Mouse (Mus musculus) embryonic stem cell, embryonic (primary cell): ENCODE measurements around the gene Kcng4.

Experiments used
- CTCF ChIA-PET, 4 experiments: fragments of 300-600 bp in 2 of 4; fragments of 350-600 bp in 2 of 4; sonication (Branson Sonifier 250); formaldehyde crosslinking; loops; one replicate each; lab custom pipeline; 2022; ENCODE audit warnings: inconsistent platforms in 2 of 4; lab: Charles Lee
- POLR2A ChIA-PET, 4 experiments: fragments of 300-600 bp in 2 of 4; fragments of 350-600 bp in 2 of 4; sonication (Branson Sonifier 250); formaldehyde crosslinking; loops; one replicate each; lab custom pipeline; 2022; ENCODE audit warnings: antibody characterized with exemption in 4 of 4, inconsistent platforms in 1 of 4; lab: Charles Lee

The Kcng4 gene

DNA sequence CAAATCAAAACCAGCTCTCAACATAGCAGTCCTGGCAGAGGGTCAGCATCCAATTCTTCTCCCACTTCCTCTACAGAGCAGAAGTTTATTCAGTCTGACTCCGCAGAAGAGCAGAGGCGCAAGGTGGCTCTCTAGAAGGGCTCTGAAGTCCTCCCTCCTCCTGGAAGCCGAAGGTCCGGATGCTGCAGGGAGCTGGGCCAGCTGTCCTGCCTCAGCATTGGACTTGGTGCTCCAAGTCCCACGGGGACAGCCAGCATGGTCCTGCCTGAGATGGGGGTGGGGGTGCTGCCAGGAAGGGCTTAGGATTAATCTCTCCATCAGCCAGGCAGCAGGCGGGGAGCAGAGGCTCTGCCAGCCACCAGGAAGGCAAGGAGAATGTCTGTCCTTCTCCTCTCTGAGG lies at the start of gene Kcng4:
Gene Kcng4 (minus strand): TSS at position 303 of the 400 bp plus-strand sequence.
- ChIA-PET POLR2A (interaction anchor here in 3 of 4 experiments (0.6 to 1.8 kb wide), 5 partner anchors 9 to 984 kb away, joined by 3 to 17 read pairs (median 4); no protein-coding TSS in a partner anchor), CTCF (interaction anchor here (0.6 to 2.1 kb wide), 9 partner anchors 21 to 275 kb away, joined by 3 to 11 read pairs (median 4); no protein-coding TSS in a partner anchor)

DNA sequence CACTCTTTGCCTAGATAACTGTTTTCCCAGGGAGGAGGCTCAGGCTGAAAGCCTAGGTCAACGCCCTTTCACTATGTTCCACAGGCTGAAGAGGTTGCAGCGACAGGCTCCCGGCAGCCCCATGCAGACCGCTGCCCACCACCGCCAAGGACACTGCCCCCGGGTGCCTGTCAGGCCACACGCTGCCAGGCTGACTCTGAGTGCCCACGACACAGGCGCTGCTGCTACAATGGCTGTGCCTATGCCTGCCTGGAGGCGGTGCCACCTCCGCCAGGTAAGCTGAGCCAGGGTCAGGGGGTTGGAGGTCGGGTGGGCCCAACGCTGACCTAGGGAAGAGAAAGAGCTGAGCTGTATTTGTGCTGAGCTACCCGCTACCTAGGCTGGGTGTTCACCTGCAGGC lies 43.7 kb upstream of the Kcng4 start:
- ChIA-PET CTCF (interaction anchor here (0.5 to 3.7 kb wide), 29 partner anchors 9 to 284 kb away, joined by 3 to 85 read pairs (median 6); partner anchors contain the start of genes Tldc1 (in 2 of the 4), Klhl36 (in 1 of the 4), Mlycd (in 1 of the 4) and Taf1c (in 1 of the 4)), POLR2A (interaction anchor here in 1 of 4 experiments (1.1 kb wide), 1 partner anchor 64 kb away, joined by 3 read pairs; no protein-coding TSS in a partner anchor)

DNA sequence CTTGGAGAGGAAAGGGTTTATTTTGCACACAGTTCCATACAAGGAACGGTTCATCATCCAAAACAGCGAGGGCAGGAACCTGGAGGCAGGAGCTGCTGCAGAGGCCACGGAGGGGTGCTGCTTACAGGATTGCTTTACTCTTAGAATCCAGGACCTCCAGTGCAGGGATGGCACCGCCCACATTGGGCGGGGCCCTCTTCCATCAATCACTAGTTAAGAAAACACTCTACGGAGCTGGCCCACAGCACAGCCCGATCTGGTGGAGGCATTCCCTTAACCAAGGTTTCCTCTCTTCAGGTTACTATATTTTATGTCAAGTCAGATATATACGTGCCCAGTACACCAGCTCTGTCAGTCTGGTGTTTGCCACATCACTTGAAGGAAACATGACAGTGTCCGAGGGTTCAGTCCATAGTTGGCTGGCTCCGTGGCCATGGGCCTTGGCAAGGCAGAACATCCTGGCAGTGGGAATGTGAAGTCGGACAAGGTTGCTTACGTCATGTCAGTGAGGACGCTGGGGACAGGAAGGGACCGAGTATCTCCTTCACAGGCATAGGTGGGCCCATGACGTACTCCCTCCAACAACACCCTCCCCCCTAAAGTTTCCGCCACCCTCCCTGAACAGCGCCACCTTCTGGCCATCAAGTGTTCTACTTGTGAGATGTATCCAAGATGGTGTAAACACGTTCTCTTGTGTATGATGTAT lies 42.8 kb upstream of the Kcng4 start:
- CTCF ChIA-PET = interaction anchor here (0.5 to 3.7 kb wide), 47 partner anchors 8 to 496 kb away, joined by 3 to 85 read pairs (median 4); partner anchors contain the start of genes Atp2c2 (in 2 of the 4), Taf1c (in 2 of the 4), Tldc1 (in 2 of the 4) and Klhl36 (in 1 of the 4)
- POLR2A ChIA-PET = interaction anchor here in 2 of 4 experiments (0.6 to 0.7 kb wide), 3 partner anchors 86 to 119 kb away, joined by 3 read pairs; no protein-coding TSS in a partner anchor

DNA sequence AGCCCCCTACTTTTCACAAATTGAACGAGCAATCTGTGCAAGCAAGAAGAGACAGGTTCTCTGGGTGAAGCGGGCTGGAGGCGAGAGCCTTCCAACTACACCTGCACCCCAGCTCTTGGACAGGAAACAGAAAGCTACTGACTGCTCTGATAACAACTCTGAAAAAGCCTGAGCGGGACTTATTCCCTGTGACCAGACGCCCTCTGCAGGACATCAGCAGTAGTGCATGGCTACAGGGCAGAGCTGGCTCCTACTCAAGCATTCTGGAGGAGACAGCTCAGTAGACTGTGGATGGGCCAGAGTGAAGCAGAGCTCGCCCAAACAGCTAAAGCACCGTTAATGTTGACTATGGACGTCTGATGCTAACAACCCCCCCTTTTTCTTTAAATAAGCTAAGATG lies 40.9 kb upstream of the Kcng4 start:
- CTCF ChIA-PET = interaction anchor here (0.5 to 3.7 kb wide), 148 partner anchors 10 to 1932 kb away, joined by 3 to 85 read pairs (median 4); partner anchors contain the start of genes Tldc1 (in 4 of the 4), Mlycd (in 3 of the 4), Taf1c (in 3 of the 4) and Atp2c2 (in 2 of the 4)
- POLR2A ChIA-PET = interaction anchor here in 3 of 4 experiments (0.6 to 1.9 kb wide), 10 partner anchors 13 to 296 kb away, joined by 3 to 8 read pairs (median 4); partner anchors contain the start of genes Mbtps1 (in 2 of the 3) and Tldc1 (in 1 of the 3)

DNA sequence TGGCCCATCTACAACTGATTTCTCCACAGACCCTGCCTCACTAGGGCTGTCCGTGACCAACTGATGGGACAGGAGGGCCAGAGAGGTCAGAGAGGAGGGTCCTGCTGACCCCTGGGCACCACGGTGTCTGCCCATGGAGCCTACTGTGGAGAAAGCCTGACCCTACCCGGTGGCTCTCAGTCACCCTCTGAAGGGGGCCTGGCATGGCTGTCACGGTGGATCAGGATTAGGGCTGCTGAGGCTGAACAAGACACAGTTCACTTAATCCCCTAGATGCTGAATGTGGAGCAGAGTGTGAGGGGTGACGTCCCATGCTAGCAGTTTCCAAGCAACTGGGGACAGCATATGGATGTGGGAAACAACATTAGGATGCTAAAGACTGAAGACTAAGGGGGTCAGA lies 40.0 kb upstream of the Kcng4 start:
- ChIA-PET POLR2A (interaction anchor here in 1 of 4 experiments (1.9 kb wide), 1 partner anchor 117 kb away, joined by 6 read pairs; the partner anchor contains the start of gene Mbtps1), CTCF (interaction anchor here in 3 of 4 experiments (0.7 to 1.9 kb wide), 12 partner anchors 11 to 295 kb away, joined by 3 to 46 read pairs (median 8); partner anchors contain the start of gene Tldc1 (in 1 of the 3))

DNA sequence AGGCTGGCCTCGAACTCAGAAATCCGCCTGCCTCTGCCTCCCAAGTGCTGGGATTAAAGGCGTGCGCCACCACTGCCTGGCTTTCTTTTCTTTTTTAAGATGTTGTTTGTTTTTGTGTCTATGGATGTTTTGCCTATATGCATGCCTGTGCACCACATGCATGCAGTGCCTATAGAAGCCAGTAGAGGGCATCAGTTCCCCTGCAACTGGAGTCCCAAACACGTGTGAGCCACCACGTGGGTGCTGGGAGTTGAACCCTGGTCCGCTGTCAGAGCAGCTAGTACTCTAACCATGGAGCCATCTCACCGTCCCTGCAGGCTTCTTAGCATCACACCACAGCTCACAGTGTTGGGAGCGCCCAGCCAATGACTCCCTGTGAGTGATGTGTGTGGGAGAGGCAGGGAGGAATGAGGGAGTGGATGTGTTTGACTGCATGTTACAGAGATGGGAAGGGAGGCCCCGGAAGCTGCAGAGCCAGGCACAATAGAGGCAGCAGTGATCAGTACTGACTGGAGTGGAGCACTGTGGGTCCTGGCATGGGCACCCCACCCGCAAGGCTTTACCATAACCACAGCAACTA lies 38.6 kb upstream of the Kcng4 start:
- ChIA-PET CTCF (interaction anchor here in 3 of 4 experiments (0.6 to 1.7 kb wide), 7 partner anchors 8 to 261 kb away, joined by 3 to 7 read pairs (median 3); no protein-coding TSS in a partner anchor), POLR2A (interaction anchor here in 3 of 4 experiments (0.7 to 1.1 kb wide), 3 partner anchors 10 to 279 kb away, joined by 3 to 4 read pairs (median 3); partner anchors contain the start of genes Mbtps1 (in 1 of the 3) and Mlycd (in 1 of the 3))

DNA sequence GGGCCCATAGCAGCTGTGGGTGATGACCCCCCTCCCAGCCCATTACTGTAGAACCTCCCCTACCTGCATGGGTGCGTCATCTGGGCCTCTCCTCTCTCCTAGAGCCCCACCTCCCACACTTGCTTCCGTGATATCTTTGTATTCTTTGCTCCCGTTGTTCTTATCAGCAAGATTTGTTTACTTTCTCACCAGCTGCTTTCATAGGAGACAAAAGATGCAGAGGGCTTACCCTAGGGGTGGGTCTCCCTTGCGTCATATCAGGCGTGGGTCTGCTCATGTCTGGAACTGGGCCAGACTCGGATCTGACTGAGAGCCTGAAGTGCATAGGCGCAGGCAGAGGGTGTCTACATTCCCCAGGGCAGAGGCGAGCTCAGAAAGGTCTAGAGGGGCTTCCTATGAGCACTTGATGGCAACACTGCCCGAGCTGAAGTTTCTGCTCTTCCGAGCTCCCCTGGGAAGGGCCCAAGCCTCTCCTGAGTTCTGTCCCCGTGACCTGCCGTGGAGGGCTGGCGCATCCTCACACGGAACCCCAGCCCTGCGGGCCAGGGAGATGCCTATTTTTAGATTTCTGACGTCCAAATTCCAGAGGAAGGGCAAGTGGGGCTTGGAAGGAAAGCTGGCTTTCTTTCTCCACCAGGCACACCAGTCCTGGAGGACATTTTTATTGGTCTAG lies 35.1 kb upstream of the Kcng4 start:
- ChIA-PET CTCF (interaction anchor here (0.5 to 2.9 kb wide), 30 partner anchors 8 to 311 kb away, joined by 3 to 54 read pairs (median 4); partner anchors contain the start of genes Slc38a8 (in 1 of the 4), Taf1c (in 1 of the 4) and Tldc1 (in 1 of the 4)), POLR2A (interaction anchor here in 2 of 4 experiments (0.5 to 1.5 kb wide), 4 partner anchors 10 to 186 kb away, joined by 3 to 5 read pairs (median 4); partner anchors contain the start of gene Mbtps1 (in 1 of the 2))

DNA sequence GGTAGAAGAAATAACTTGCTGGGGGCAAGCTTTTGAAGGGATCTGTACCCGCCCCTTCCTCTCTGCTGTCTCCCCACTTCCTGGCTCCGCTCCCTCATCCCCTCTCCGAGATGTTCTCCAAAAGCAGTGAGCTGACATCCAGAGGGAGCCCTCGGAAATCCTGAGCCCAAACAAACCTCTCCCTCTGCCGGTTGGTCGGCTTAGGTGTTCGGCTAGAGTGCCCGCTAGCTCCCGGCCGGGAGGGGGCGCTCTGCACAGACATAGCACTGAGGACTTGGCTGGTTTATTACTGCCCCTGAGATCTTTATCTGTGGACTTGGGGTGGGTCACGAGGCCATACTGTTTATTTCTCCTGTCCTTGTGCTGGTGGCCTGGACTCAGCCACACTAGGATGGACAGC lies 33.8 kb upstream of the Kcng4 start:
- POLR2A ChIA-PET = interaction anchor here in 3 of 4 experiments (0.7 to 1.3 kb wide), 8 partner anchors 14 to 229 kb away, joined by 3 to 4 read pairs (median 3); partner anchors contain the start of genes Mbtps1 (in 1 of the 3), Taf1c (in 1 of the 3) and Tldc1 (in 1 of the 3)
- CTCF ChIA-PET = interaction anchor here (0.5 to 2.9 kb wide), 109 partner anchors 9 to 998 kb away, joined by 3 to 54 read pairs (median 4); partner anchors contain the start of genes Tldc1 (in 4 of the 4), Taf1c (in 3 of the 4), Atp2c2 (in 1 of the 4) and Dnaaf1 (in 1 of the 4)

DNA sequence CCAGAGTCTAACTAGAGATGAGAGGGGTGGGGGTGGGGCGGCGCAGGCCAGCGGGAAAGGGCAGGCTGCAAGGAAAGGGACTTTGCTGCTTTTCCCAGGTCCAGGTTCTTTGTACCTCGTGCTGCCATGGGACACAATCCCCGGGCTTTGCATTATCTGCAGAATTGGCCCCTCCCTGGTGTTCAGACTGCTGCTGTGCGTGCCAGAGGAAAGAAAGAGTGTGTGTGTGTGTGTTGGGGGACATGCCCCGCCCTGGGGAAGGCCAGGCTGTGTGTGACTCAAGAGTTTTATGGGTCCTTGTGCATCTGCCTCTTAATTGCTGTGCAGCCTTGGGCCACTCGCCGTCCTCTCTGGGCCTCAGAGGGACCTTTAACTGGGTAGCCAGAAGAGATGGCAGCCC lies 33.0 kb upstream of the Kcng4 start:
- ChIA-PET POLR2A (interaction anchor here in 1 of 4 experiments (0.8 kb wide), 1 partner anchor 228 kb away, joined by 3 read pairs; no protein-coding TSS in a partner anchor), CTCF (interaction anchor here in 3 of 4 experiments (0.8 to 2.7 kb wide), 11 partner anchors 10 to 288 kb away, joined by 3 to 35 read pairs (median 9); no protein-coding TSS in a partner anchor)

DNA sequence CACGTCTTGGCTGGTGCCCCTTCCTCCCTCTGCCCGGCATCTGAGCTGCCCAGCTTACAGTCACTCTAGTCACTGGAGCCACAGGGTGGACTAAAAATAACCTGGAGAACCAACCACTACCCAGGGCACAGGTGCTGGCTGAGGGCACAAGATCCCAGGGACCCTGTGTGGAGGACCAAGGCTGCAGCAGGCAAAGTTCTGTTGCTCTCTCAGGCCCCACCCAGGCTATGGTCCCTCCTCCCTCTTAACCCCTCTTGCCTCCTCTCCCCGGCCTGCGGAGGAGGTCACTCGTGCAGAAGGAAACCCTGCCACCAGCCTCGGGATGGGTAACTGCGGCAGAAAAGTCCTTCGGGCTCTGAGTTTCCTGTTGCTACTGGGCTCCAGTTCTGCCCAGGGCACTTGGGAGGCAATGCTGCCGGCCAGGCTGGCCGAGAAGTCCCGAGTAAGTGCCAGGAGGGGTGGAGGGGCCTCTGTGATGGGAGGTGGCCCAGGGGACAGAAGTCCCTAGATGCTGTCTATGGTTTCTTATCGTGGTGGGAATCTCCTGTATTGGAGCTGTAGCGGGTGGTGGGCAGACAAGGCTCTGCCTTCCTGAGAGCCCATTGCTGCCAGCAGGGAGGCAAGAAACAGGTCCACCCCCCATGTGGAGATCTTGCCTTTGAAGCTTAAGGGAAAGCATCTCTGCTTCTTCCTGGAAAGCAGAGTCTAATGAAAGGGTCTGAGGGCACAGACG lies 30.9 kb upstream of the Kcng4 start, which contains the start of gene Wfdc1:
Gene Wfdc1 (plus strand): TSS at position 147 of the 733 bp plus-strand sequence.
- POLR2A ChIA-PET = interaction anchor here in 1 of 4 experiments (0.6 kb wide), 1 partner anchor 22 kb away, joined by 5 read pairs; no protein-coding TSS in a partner anchor
- CTCF ChIA-PET = interaction anchor here in 2 of 4 experiments (0.6 to 1.6 kb wide), 4 partner anchors 10 to 49 kb away, joined by 3 to 6 read pairs (median 4); no protein-coding TSS in a partner anchor

DNA sequence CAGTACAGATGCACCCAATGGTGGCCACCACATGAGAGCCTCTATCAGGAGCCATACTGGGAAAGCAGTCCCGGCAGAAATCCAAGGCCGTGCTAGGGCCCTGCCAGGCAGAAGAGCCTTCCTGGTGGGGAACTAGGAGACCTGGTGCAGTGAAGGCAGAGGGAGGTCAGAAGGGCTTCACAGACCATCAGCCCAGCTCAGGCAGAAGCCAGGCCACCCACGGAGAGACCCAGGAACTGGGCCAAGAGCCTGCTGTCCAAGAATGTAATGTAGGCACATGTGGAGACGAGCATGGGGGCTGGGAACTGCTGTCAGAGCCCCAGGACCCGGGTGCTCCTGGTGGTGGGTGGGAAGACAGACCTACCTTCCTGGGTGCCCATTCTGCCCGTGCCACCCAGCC lies 29.8 kb upstream of the Kcng4 start:
- ChIA-PET POLR2A (no interaction called here), CTCF (interaction anchor here in 1 of 4 experiments (0.6 to 1.9 kb wide), 2 partner anchors 11 to 23 kb away, joined by 7 read pairs; no protein-coding TSS in a partner anchor)

DNA sequence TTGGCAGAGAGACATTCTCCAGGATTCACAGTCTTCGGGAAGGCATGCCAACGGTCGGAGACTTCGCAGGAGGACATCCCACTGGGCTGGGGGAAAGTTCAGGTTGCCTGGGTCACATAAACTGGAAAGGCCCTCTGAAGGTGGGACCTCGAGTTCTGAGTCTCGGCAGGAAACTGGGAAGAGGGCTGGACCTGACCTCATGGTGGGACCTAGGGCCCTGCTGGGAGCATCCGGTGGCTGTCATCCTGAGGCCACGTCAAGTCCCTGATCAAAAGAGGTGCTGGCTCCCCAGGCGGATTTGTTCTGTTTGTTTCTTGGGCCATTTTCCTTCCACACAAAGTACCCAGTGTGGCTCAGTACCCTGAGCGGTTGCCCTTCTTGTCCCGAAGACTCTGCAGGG lies 28.0 kb upstream of the Kcng4 start:
- ChIA-PET CTCF (interaction anchor here in 1 of 4 experiments (1.9 kb wide), 1 partner anchor 13 kb away, joined by 7 read pairs; no protein-coding TSS in a partner anchor), POLR2A (no interaction called here)

DNA sequence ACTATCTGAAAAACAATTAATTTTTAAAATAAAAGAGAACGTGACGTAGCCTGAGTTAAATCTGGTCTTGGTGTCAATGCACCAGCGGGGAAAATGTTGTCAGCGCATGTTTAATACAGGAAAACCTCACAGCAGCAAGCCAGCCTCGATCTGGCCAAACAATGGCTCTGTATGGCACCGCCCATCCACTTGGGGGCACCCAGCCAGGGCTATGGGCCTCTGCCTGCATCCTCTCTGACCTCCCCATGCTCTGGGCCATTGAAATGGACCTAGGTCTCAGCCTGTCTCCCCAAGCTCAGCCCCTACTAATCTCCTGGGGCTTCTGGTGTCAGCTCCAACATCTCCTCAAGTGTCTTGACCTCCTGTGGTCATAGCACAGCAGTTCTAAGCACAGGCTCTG lies 26.4 kb upstream of the Kcng4 start:
- CTCF ChIA-PET = interaction anchor here in 2 of 4 experiments (1.0 to 6.9 kb wide), 8 partner anchors 8 to 249 kb away, joined by 3 to 54 read pairs (median 4); no protein-coding TSS in a partner anchor
- POLR2A ChIA-PET = interaction anchor here in 1 of 4 experiments (0.5 kb wide), 1 partner anchor 481 kb away, joined by 4 read pairs; no protein-coding TSS in a partner anchor

DNA sequence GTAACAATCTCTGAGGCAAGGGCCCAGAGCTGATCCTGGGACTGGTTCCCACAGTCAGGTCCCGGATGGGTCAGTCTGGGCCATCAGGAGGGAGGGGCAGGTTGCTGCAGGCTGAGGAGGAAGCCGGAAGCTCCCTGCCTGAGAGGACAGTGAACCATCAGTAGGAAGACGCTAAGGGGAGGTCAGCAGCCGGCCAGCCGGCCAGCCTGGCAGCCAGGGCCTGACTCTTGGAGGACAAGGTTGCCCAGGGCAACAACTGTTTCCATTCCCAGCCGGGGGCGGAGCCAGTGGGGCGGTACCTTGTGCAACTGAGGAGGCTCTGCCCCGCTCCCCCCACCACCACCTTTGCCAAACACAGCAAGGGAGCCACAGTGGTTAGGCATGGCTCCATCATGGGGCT lies 25.6 kb upstream of the Kcng4 start:
- POLR2A ChIA-PET = interaction anchor here in 1 of 4 experiments (1.9 kb wide), 1 partner anchor 10 kb away, joined by 5 read pairs; no protein-coding TSS in a partner anchor

DNA sequence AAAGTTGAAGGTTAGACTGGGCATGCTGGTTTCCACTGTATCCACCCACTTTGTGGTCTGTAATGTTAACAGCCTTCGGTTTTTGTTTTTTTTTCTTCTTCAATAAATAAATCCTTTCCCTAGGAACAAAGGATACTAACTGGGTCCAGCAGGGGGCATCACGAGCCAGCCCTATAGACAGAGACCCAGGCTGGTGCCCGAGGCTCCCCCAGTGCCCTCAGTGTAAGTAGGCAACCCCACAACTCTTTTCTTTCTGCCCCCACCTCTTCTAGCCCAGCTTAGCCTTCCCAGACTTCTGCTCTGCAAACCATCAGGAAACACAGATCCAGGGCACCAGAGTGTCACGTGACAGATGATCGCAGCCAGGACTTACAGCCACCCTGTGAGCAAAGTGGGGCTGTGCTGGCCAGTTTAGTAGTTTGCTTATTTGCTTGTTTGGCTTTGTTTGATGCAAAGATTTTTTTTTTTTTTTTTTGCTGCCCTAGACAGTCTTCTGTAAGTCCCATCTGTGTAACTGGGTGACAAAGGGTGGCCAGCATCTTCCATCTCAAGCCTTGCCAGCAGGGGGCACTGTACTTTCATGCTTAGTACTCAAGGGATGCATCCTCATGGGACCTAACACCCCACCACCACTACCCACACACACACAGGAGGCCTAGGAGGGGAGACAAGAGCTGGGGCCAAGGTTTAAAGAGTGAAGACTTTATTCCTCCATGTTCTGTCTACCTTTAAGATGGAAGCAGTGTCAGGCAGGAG lies 21.4 kb upstream of the Kcng4 start:
- CTCF ChIA-PET = interaction anchor here (0.6 to 6.9 kb wide), 18 partner anchors 12 to 276 kb away, joined by 3 to 54 read pairs (median 4); partner anchors contain the start of gene Kcng4 (in 1 of the 4)
- POLR2A ChIA-PET = interaction anchor here in 1 of 4 experiments (0.7 kb wide), 1 partner anchor 651 kb away, joined by 3 read pairs; no protein-coding TSS in a partner anchor

More for the DNA sequence above, 25.6 kb upstream of the Kcng4 start:
- CTCF ChIA-PET = interaction anchor here in 3 of 4 experiments (0.7 to 6.9 kb wide), 8 partner anchors 8 to 249 kb away, joined by 3 to 54 read pairs (median 4); no protein-coding TSS in a partner anchor
